Mouse (Mus musculus) heart, embryonic 10.5 days (tissue): ENCODE data around the gene Bpifb3. TPM values are rescaled to one million over a fixed set of nuclear protein-coding genes. Genes with fewer than 3 reads are reported as not detected.

ENCODE experiments used
- DNase-seq: peaks from one replicate; pipeline ENCODE4 v3.0.0-alpha.2; 2017; ENCODE audit warnings: low spot score
- H3K27ac ChIP-seq: fragments of 300-500 bp; sonication (generic); 2 replicates; pipeline ENCODE4 v1.5.1; 2016; ENCODE audit warnings: mild to moderate bottlenecking
- H3K27me3 ChIP-seq: fragments of 300-500 bp; sonication (generic); 2 replicates; pipeline ENCODE4 v1.6.1; 2016; ENCODE audit warnings: mild to moderate bottlenecking; ENCODE audit not compliant: poor library complexity, insufficient read depth, severe bottlenecking
- H3K36me3 ChIP-seq: fragments of 300-500 bp; sonication (generic); 2 replicates; pipeline ENCODE4 v1.6.1; 2016; ENCODE audit warnings: mild to moderate bottlenecking, moderate library complexity
- H3K4me1 ChIP-seq: fragments of 300-500 bp; sonication (generic); 2 replicates; pipeline ENCODE4 v1.6.1; 2016; ENCODE audit warnings: mild to moderate bottlenecking
- H3K4me3 ChIP-seq: fragments of 300-500 bp; sonication (generic); 2 replicates; pipeline ENCODE4 v1.5.1; 2016; ENCODE audit warnings: mild to moderate bottlenecking, moderate library complexity
- H3K9me3 ChIP-seq: fragments of 300-500 bp; sonication (generic); 2 replicates; pipeline ENCODE4 v1.6.1; 2016; ENCODE audit warnings: mild to moderate bottlenecking, moderate library complexity
- WGBS: fragments of 180-500 bp; shearing (Covaris S2); methylation state at CpG from one replicate; pipeline ENCODE4 v1.1.7; 2016; 5-methylcytosine and 5-hydroxymethylcytosine counted together
- polyA plus RNA-seq: library from polyadenylated mRNA; unstranded; fragments of >200 nt; fragmentation: Nextera tagmentation; extraction: Ambion mirVana; gene quantifications from 2 replicates; pipeline ENCODE4 v1.2.1, GENCODE M21; 2016

The Bpifb3 gene
- polyA plus RNA-seq, 1 experiment from 2014 or later, result not detected

DNA sequence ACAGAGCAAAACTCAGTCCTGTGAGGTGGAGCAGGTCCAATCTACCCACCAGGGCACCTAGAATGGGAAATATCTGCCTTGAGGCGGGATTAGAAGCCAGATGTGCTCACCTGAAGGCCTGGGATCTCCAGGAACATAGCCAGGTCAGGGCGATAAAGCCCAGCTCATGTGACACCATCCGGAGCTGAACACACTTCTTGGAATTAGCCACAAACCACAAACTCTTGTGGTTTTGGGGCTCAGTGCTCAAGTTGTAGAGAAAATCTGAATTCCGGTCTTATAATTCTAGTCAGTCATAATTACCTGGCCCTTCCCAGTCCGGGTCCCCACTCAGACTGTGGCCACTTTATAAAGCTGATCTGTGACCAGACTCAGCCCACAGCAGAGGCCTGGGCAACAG lies 19.8 kb downstream of the Bpifb3 start, which contains the start of gene Bpifb4:
TSS of gene Bpifb4 (plus strand) at position 370 of the 400 bp plus-strand sequence.
- Histone ChIP-seq H3K36me3 (no peaks in the 10 kb centered on the region), H3K27me3 (no peaks in the 10 kb centered on the region; the same call in 1 of the 2 replicates), H3K4me1 (no peaks in the 10 kb centered on the region), H3K27ac (no peak within 1 kb of the TSS), H3K9me3 (no peaks in the 10 kb centered on the region), H3K4me3 (no peak within 1 kb of the TSS)
- WGBS, result 85% methylated on average over 5 of the region's 5 CpGs
- DNase-seq, result no peak

DNA sequence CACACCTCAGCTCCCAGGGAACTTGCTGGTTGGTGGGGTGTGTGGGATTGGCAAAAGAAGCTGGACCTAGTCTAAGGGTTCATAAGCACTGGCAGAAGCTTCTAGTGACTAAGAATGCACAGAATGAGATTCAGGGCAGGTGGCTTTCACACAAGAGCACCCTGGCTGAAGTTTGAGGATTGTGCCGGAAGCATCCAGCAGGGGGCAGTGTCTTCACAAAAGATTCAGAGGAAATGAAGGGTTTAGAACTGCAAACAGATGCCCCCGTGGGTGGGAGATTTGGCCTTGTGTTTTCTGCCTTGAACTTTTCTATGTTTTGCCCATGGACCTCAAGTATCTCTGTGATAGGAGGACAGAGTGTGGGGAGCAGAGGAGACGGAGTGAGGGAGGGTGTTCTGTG lies 25.5 kb downstream of the Bpifb3 start:
- no peaks in the 10 kb centered on the region for H3K4me1 ChIP-seq
- H3K36me3 ChIP-seq, result no peaks in the 10 kb centered on the region
- H3K9me3 ChIP-seq, result no peaks in the 10 kb centered on the region
- H3K4me3 ChIP-seq, result no peak overlapping the region
- no peaks in the 10 kb centered on the region for H3K27me3 ChIP-seq
- WGBS, result 34% methylated on average over 3 of the region's 3 CpGs
- peak; percentile 83 for DNase-seq
- no peak overlapping the region for H3K27ac ChIP-seq

DNA sequence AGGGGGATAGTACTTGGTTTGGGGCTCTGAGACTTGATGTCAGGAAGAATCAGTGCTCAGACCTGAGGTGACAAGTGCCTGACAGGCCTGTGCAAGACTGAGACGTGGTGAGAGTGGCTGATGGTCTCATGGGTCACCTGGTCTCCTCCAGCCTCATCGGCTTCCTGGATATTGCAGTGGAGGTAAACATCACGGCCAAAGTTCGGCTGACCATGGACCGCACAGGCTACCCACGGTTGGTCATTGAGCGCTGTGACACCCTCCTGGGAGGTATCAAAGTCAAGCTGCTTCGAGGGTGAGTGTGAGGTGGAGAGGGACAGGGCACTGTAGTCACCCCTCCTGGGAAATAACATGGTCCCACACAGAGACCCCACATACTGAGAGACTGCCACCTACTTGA lies 26.5 kb downstream of the Bpifb3 start:
- H3K9me3 ChIP-seq, result no peaks in the 10 kb centered on the region
- no peaks in the 10 kb centered on the region for H3K36me3 ChIP-seq
- H3K4me3 ChIP-seq, result no peak overlapping the region
- no peaks in the 10 kb centered on the region for H3K4me1 ChIP-seq
- H3K27ac ChIP-seq, result no peak overlapping the region
- H3K27me3 ChIP-seq, result no peaks in the 10 kb centered on the region
- 83% methylated on average over 8 of the region's 8 CpGs for WGBS
- no peak for DNase-seq

- no peak for DNase-seq
- Histone ChIP-seq H3K27ac (no peak overlapping the region), H3K36me3 (no peaks in the 10 kb centered on the region), H3K9me3 (no peaks in the 10 kb centered on the region), H3K27me3 (no peaks in the 10 kb centered on the region), H3K4me3 (no peak overlapping the region), H3K4me1 (0 out of 2 replicates have a peak, but pooled peaks cover 5% of the 10 kb centered on the region)
- WGBS, result 28% methylated on average over 6 of the region's 6 CpGs
Measured at GRCm38 (mm10) chr2:153952897-153953296, 34.9 kb downstream of the Bpifb3 start.

DNA sequence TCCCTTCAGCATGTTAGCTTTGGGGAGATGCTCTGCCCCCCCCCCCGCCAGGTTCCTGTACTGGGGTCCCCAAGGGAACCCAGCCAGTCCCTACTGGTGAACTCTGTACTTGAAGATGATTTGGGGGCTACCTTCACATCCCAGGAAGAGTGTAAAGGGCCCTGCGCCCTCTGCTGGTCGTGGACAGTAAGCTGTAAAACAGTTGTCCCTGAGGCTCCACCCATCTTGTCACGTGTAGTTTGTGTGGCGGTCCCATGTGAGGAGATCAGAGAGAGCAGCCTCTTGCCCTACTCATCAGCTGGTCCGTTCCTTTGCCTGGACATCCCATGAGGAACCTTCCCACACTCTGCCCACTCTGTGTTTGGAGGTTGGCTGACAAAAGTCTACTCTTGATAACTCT lies 35.8 kb downstream of the Bpifb3 start:
- 9% methylated on average over 6 of the region's 6 CpGs for WGBS
- no peaks in the 10 kb centered on the region for H3K27me3 ChIP-seq
- no peak overlapping the region for H3K27ac ChIP-seq
- peak; percentile 84 for DNase-seq
- H3K4me3 ChIP-seq, result peak overlapping the region; percentile 29; the same call in 1 of the 2 replicates
- no peaks in the 10 kb centered on the region for H3K9me3 ChIP-seq
- 0 out of 2 replicates have a peak, but pooled peaks cover 5% of the 10 kb centered on the region for H3K4me1 ChIP-seq
- H3K36me3 ChIP-seq, result no peaks in the 10 kb centered on the region

DNA sequence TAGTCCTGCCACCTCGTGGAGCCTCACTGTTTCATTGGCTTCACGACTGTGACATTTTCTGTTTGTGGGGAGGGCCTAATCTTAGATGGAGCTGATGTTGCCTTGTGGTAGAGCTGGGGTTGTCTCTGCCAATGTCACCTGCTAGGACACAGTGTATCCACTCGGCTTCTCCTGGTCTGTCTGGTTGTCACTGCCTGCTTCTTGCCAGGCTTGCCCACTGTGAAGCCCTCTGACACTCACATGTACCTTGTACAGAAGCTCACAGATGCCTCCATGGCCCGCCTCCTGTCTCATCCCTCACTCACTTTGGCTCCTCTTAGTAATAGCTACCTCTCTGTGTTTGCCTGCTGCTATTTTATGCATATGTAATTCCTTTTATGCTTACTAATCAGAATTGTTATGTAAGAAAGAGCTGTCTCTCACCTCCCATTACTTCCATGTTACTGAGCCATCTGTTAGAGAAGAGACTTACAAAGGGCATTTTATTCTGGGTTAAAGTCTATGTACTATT lies 44.8 kb downstream of the Bpifb3 start:
- DNase-seq, result no peak
- H3K27ac ChIP-seq, result no peak overlapping the region
- H3K36me3 ChIP-seq, result no peaks in the 10 kb centered on the region
- H3K9me3 ChIP-seq, result no peaks in the 10 kb centered on the region
- H3K27me3 ChIP-seq, result no peaks in the 10 kb centered on the region
- H3K4me1 ChIP-seq, result no peaks in the 10 kb centered on the region
- WGBS, result 57% methylated on average over 4 of the region's 4 CpGs
- H3K4me3 ChIP-seq, result no peak overlapping the region

DNA sequence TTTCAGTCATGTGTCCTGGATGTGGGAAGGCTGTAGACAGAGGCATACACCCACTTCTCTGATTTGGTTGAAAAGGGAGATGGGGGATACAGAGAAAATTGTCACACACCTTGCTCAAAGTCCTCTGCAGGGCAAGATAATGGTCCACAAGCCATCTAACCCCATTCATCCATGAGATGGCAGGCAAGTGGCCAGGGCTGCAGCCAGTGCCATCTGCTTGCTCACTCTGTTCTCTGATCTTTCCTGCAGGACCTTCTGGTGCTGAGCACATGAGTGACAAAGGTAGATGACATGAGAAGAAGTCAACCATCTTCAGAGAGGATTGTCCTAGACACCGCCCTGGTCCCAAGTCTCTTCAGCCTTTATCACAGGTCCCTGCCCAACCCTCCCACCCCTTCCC lies 45.3 kb downstream of the Bpifb3 start:
- 80% methylated on average over 1 of the region's 1 CpGs for WGBS
- no peaks in the 10 kb centered on the region for H3K27me3 ChIP-seq
- no peaks in the 10 kb centered on the region for H3K9me3 ChIP-seq
- H3K4me1 ChIP-seq, result no peaks in the 10 kb centered on the region
- H3K27ac ChIP-seq, result no peak overlapping the region
- H3K36me3 ChIP-seq, result no peaks in the 10 kb centered on the region
- no peak for DNase-seq
- no peak overlapping the region for H3K4me3 ChIP-seq

DNA sequence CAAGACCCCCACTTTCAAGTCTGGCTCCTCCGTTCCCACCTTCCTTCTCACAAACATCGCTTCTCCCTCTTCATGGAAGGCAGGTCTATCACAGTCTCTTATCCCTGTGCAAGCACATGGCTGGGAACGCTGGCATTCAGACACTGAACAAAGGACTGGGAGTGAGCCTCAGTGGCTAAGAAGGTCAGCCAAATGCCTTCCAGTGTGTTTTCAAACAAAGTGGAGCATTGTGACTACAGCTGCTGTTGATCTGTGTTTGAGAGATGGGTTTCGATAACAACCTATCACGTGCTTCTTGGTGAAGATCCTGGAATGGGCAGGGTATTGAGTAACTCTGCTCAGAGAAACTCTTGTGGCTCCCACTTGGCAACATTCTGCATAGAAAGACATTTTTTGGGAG lies 52.2 kb downstream of the Bpifb3 start:
- no peak overlapping the region for H3K4me3 ChIP-seq
- no peak overlapping the region for H3K27ac ChIP-seq
- DNase-seq, result no peak
- no peaks in the 10 kb centered on the region for H3K9me3 ChIP-seq
- H3K36me3 ChIP-seq, result no peaks in the 10 kb centered on the region
- no peaks in the 10 kb centered on the region for H3K27me3 ChIP-seq
- WGBS, result 77% methylated on average over 5 of the region's 5 CpGs
- H3K4me1 ChIP-seq, result 0 out of 2 replicates have a peak, but pooled peaks cover 4% of the 10 kb centered on the region

DNA sequence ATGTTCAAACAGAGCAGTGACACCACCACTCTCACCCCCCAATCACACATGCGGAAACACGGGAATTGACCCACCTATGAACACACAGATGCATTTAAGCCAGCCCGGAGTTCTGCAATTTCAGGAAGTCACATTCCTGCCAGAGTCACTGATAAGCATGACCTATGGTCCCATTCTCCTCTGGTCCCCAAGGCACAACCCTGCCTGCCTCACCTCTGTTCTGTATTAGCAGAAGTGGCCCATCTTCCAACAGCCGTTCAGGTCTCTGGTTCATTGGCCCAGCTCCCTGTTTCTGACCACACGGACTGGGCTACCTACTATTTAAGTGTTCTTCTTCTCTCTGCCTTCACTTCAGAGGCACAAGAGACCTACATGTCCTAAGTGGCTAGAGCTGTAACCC lies 56.6 kb downstream of the Bpifb3 start, which contains the start of gene Bpifa6:
TSS of gene Bpifa6 (plus strand) at position 364 of the 400 bp plus-strand sequence.
- no peaks in the 10 kb centered on the region for H3K27me3 ChIP-seq
- no peak within 1 kb of the TSS for H3K27ac ChIP-seq
- WGBS, result 65% methylated on average over 5 of the region's 5 CpGs
- no peak within 1 kb of the TSS for H3K4me3 ChIP-seq
- no peaks in the 10 kb centered on the region for H3K9me3 ChIP-seq
- H3K4me1 ChIP-seq, result 0 out of 2 replicates have a peak, but pooled peaks cover 4% of the 10 kb centered on the region
- DNase-seq, result no peak
- no peaks in the 10 kb centered on the region for H3K36me3 ChIP-seq

Other genes starting within 250 kb of the Bpifb3 start
- 0.10 and 0.12 TPM in 2 replicates for gene Dnmt3c, start 221.6 kb upstream of the Bpifb3 start, polyA plus RNA-seq
- 311 and 313 TPM in 2 replicates for gene Mapre1, start 177.0 kb upstream of the Bpifb3 start, polyA plus RNA-seq
- gene Efcab8, start 138.3 kb upstream of the Bpifb3 start, polyA plus RNA-seq, result 0.04 TPM in 1 of 2 replicates, not detected in the other
- not detected in 2 replicates for gene Sun5, start 47.1 kb upstream of the Bpifb3 start, polyA plus RNA-seq
- not detected in 2 replicates for gene Bpifb2, start 43.2 kb upstream of the Bpifb3 start, polyA plus RNA-seq
- not detected in 2 replicates for gene Bpifb6, start 17.8 kb upstream of the Bpifb3 start, polyA plus RNA-seq
- not detected in 2 replicates for gene Bpifb4, start 20.0 kb downstream of the Bpifb3 start, polyA plus RNA-seq
- gene Bpifa6, start 56.7 kb downstream of the Bpifb3 start, polyA plus RNA-seq, result not detected in 2 replicates
- not detected in 2 replicates for gene Bpifa2, start 90.0 kb downstream of the Bpifb3 start, polyA plus RNA-seq
- gene Bpifa3, start 212.1 kb downstream of the Bpifb3 start, polyA plus RNA-seq, result not detected in 2 replicates
- gene Bpifa1, start 224.7 kb downstream of the Bpifb3 start, polyA plus RNA-seq, result not detected in 2 replicates
- not detected in 2 replicates for gene Bpifa5, start 244.4 kb downstream of the Bpifb3 start, polyA plus RNA-seq